Comparison of ENCODE assay signal across 10 mouse cellular contexts in the genomic region with DNA sequence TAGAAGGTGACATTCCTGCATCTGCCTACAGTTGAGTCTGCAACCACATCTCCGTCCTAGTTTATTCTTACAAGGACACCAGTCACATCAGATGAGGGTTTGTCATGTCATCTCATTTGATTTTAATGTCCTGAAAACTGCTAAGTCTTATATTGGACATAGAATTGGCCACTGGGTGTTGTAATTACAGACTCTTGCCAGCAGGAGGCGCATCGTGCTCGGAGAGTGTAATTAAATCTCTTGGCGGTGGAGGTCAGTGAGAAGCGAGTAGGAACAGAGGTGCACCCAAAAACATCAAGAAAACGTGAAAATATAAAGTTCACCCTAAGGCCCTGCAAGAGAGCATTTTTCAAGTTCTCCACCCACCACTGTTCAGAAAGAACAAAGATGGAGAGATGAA. TPM values are rescaled to one million over a fixed set of nuclear protein-coding genes. Genes with fewer than 3 reads are reported as not detected.
DNase-seq lines count a peak whose midpoint lies in the region; TF ChIP-seq lines count a peak whose summit lies in the region.
"Had no signal": no experiment of that assay in that cellular context is flagged by ENCODE, and none has a peak within 500 bp of the region (broad histone marks: within the 10 kb centered on the region; RNA-seq: fewer than 3 reads in every experiment).

No protein-coding gene starts in this region.

- no peak overlapping the region for H3K27ac ChIP-seq in cortical plate, adult 2 months (ENCODE audit: insufficient read depth, low read length)
- H3K27ac ChIP-seq: embryonic facial prominence, embryonic 15.5 days; limb, embryonic 13.5 days had no signal

- H3K4me3 ChIP-seq in cortical plate, adult 2 months (ENCODE audit: insufficient read depth, low read length), result no peak overlapping the region
- H3K4me3 ChIP-seq: embryonic facial prominence, embryonic 15.5 days; limb, embryonic 13.5 days had no signal

- intact Hi-C loops in heart, postnatal 36 days (cut with DNase I), result loop anchor here (2.0 kb wide), 1 partner anchor 74 kb away; no protein-coding TSS in a partner anchor

- no peak for TF ChIP-seq POLR2A in cortical plate, adult 2 months (IDR thresholded peaks at IDR 0.05; ENCODE audit: extremely low read depth, insufficient read depth, low read length)

- peak; percentile 47 to 61 for DNase-seq in heart, postnatal 36 days
- DNase-seq in heart, adult 8-10 months (ENCODE audit: low spot score), result no peak
- DNase-seq in urinary bladder, postnatal 14 days (ENCODE audit: low spot score), result peak; percentile 31
- DNase-seq in urinary bladder, adult 2 months (ENCODE audit: low spot score), result no peak
- peak; percentile 42 to 70 for DNase-seq in spleen, adult 18-20 months
- DNase-seq in frontal cortex, postnatal 14 days (ENCODE audit: low spot score in 2 of 2), result no peak
- no peak for DNase-seq in ovary, postnatal 10 days (ENCODE audit: low spot score)

- TF ChIP-seq CTCF in cortical plate, adult 2 months (IDR thresholded peaks at IDR 0.05; ENCODE audit: extremely low read depth, insufficient read depth, low read length), result peak; percentile 48

- H3K4me1 ChIP-seq in cortical plate, adult 2 months (ENCODE audit: control insufficient read depth, insufficient read depth, low read length), result no peaks in the 10 kb centered on the region
- H3K4me1 ChIP-seq: embryonic facial prominence, embryonic 15.5 days; limb, embryonic 13.5 days had no signal

RNA-seq across cellular contexts. Expression of a gene that starts 37.6 kb away (rescaled TPM):
- 10 to 100 TPM; 17.9 to 23.7 TPM for total RNA-seq in heart, postnatal 36 days (2021)
- 10 to 100 TPM in 3 of 4 experiments, 1 to 10 TPM in 1; 8.3 to 11.7 (median 10.6) TPM for total RNA-seq in heart, adult 8-10 months (2022)
- 43.8 and 82.9 TPM in 2 replicates for polyA plus RNA-seq in urinary bladder, adult 2 months (2012; rRNA removed)
- 1.8 and 3.5 TPM in 2 replicates for polyA plus RNA-seq in cortical plate, adult 2 months (2012; rRNA removed)

Comparison
In these comparisons a context has a peak if more than half of its experiments do, and no peak if none do; other contexts are left out.
1. DNase-seq: peak in heart, postnatal 36 days (2 of 2), urinary bladder, postnatal 14 days (single experiment) and spleen, adult 18-20 months (2 of 2); none in heart, adult 8-10 months (single experiment), urinary bladder, adult 2 months (single experiment), frontal cortex, postnatal 14 days (0 of 2) and ovary, postnatal 10 days (single experiment).